Mouse (Mus musculus) G1E (cell line): Measurements from ENCODE around the gene Smg9.

Source experiments
- CTCF ChIP-seq: IDR thresholded peaks from 2 replicates; pipeline ENCODE4 v1.5.1; 2012; ENCODE audit warnings: low read depth, low read length, inconsistent platforms, mixed read lengths
- GATA1 ChIP-seq: IDR thresholded peaks from 2 replicates; pipeline ENCODE4 v1.6.1; 2012; ENCODE audit warnings: borderline replicate concordance, low read length, inconsistent platforms, mixed read lengths
- TAL1 ChIP-seq: conservative IDR thresholded peaks from 2 replicates; pipeline ENCODE4 v1.6.1; 2012; ENCODE audit warnings: low read depth, low read length, inconsistent platforms, mixed read lengths

GRCm38 (mm10) chr7:24359269-24359668 is 40.1 kb upstream of the Smg9 start:
- no peak for TF ChIP-seq TAL1
- TF ChIP-seq CTCF: no peak
- TF ChIP-seq GATA1: no peak
